Mouse (Mus musculus): ENCODE measurements at regions not wholly inside any gene's neighbourhood (a gene's known extent, or its start where the extent isn't known, plus 50 kb on each side); places are given as distances from the start of the nearest gene placed in this dataset.

- DNase-seq (ENCODE audit: low spot score in 2 of 2): peak in 1 of 2 experiments; percentile 28
Measured at GRCm38 (mm10) chr13:102232291-102232936, 460.9 kb upstream of the Cd180 start.

DNA sequence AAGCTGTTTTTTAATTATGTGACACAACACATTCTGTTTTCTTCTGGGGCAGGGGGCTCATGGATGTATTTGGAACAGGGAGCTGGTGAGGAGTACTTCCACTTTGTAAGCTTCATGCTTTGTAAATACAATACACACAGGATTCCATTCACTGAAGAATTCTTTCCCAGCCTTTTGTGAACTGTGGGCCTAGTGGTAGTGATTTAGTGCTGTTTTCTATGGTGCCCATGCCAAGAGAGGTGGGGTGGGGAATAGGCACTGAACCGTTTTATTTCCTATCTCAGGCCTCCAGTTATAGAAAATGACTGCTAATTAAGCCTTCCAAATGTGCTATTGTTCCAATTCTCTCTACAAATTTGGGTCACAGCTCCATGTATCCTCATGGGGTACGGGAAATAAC, 442.5 kb upstream of the Cd180 start:
- DNase-seq (ENCODE audit: low spot score in 2 of 2): no peak

DNA sequence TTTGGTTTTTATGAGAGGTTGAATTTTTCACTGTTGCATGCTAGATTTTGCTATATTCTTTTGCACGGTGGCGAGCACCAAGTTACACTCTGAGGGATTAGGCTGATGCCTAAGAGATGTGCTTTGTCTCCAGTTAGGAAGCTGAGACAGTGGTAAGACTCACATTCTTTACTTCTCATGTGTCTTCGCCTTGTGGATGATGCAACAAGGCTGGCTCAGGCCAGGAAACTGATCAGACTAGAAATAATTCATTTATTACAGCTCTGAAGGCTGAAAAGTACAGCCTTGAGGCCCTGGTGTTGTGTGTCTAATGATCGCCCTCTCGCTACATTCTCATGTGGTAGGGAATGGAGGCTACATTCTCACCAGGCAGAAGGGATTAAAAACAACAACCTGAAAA, 441.6 kb upstream of the Cd180 start:
- DNase-seq (ENCODE audit: low spot score in 2 of 2): no peak

GRCm38 (mm10) chr13:102255401-102256371, 437.7 kb upstream of the Cd180 start:
- no peak for DNase-seq (ENCODE audit: low spot score in 2 of 2)

DNA sequence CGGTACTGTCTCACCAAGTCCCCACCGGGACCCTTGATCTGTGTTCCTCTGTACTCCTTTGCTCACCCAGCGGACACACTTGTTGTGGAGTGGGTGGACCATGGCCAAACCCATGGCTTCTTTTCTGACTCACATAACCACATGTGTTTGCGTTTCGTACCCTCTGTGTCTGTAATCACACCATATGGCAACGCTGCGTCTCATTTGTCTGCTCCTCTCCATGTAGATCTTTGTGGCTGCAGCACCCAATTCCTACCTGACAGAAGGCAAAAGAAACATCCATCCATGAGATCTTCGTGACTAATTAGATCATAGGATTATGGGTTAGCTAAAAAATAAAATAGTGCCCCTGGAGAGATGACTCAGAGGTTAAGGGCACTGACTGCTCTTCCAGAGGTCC, 435.2 kb upstream of the Cd180 start:
- no peak for DNase-seq (ENCODE audit: low spot score in 2 of 2)

DNA sequence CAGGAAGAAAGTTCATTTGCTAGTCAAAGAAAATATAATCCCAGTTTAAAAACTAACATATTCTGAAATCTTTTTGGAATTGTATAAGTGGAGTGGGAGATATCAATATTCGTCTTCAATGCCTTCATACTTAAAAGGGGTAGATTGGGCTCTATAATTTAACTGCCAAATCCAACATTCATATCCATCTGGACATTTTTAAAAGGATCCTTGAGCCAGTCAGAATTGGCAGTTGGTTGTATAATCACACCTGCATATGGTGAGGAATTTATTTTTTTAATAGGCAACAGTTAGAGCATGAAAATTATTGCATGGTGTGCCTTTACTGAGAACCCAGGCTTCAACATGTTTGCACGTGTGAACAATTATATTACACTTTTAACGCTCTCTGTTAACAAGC, 419.5 kb upstream of the Cd180 start:
- DNase-seq (ENCODE audit: low spot score in 2 of 2): no peak

- no peak for DNase-seq (ENCODE audit: low spot score in 2 of 2)
Measured at GRCm38 (mm10) chr13:102275296-102275695, 418.1 kb upstream of the Cd180 start.

- peak; percentile 19 to 63 for DNase-seq (ENCODE audit: low spot score in 2 of 2)
Measured at GRCm38 (mm10) chr13:102276885-102277284, 416.5 kb upstream of the Cd180 start.

DNA sequence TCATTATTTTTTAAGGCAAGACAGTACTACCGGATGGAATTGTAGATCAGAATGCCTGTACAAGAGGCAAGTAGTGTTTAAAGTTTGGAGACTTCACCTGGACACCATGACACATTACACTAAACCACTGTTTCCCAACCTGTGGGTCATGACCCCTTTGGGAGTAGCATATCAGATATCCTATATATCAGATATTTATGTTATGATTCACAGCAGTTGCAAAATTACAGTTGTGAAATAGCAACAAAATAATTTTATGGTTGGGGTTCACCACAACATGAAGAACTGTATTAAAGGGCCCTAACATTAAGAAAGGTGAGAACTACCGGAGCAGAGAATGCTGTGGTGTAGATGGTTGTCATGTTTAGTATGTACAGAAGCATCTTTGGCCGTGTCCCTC, 413.2 kb upstream of the Cd180 start:
- DNase-seq (ENCODE audit: low spot score in 2 of 2): no peak

DNA sequence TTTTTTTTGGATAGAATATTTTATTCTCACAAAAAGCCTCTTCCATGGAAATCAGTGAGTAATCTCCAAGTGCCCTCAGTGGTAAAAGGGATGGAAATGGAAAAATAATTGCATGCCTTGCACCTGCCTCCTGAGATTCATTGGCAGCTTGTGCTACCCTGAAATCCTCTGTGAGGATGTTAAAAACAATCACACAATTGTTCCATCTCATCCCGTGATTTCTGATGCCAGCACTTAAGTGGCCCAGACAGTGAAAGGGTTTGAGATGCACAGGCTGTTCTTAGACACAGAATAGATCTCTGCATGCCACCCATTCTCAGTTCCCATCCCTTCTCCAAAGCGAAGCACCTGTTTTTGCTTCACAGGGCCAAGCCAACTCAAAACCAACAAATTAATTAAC, 398.9 kb upstream of the Cd180 start:
- DNase-seq (ENCODE audit: low spot score in 2 of 2): no peak

GRCm38 (mm10) chr13:102295079-102295478, 398.3 kb upstream of the Cd180 start:
- no peak for DNase-seq (ENCODE audit: low spot score in 2 of 2)

GRCm38 (mm10) chr13:102307983-102308382, 385.4 kb upstream of the Cd180 start:
- no peak for DNase-seq (ENCODE audit: low spot score in 2 of 2)

DNA sequence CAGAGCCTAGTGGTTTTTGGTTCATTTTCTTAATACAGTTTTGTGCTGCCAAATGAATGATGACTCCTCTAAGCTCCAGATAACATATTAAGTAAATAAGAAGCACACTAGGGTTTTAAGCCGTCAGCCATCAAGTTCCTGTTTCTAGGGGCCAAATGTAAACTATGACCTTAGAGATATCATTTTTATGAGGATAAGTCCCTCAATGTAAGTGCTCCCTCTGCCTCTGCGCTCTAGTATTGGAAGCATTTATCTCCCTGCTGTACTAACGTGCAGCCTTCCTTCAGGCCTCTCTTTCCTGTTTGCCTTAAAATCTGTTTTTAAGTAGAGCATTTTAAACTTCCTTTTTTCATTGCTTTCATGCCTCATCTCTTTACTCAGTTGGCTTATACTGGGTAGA, 381.3 kb upstream of the Cd180 start:
- no peak for DNase-seq (ENCODE audit: low spot score in 2 of 2)

- DNase-seq (ENCODE audit: low spot score in 2 of 2): no peak
Measured at GRCm38 (mm10) chr13:102315921-102316692, 377.3 kb upstream of the Cd180 start.

GRCm38 (mm10) chr13:102318891-102319404, 374.4 kb upstream of the Cd180 start:
- no peak for DNase-seq (ENCODE audit: low spot score in 2 of 2)

DNA sequence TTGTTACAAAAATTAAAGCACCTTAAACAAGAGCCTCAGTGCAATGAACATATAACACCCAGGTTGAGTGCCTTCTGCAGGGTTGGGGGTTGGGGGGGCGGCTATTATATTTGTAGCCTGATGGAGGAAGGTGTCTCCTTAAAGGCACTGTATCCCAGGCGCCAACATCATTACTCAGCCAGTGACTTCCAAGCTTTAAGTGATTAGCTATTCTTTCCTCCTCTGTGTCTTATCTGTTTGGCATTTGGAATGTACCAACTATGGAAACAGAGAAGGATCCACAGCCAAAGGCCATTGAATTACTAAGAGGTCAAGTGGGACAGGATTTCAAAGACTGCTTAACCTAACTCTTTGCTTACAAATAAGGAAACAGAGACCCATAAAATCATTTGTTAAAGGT, 373.9 kb upstream of the Cd180 start:
- no peak for DNase-seq (ENCODE audit: low spot score in 2 of 2)

DNA sequence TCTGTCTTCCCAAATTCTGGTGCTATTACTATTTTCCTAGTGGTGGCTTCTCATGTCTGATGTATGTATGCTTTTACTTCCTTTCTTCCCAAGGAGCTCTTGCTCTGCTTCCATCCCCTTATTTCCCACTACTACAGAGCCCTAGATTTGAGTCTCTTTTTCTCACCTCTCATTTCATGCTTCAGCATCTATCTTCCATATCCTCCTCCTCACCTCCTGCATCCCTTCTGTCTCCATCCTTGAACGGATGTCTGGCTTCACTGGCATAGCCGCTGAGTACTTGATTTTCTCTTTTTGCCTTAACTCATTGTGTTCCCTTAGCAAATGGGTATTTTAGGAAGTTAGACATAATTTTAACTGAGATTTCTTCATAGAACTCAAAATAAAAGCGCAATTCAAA, 369.5 kb upstream of the Cd180 start:
- no peak for DNase-seq (ENCODE audit: low spot score in 2 of 2)

GRCm38 (mm10) chr13:102326003-102326402, 367.4 kb upstream of the Cd180 start:
- DNase-seq (ENCODE audit: low spot score in 2 of 2): no peak

DNA sequence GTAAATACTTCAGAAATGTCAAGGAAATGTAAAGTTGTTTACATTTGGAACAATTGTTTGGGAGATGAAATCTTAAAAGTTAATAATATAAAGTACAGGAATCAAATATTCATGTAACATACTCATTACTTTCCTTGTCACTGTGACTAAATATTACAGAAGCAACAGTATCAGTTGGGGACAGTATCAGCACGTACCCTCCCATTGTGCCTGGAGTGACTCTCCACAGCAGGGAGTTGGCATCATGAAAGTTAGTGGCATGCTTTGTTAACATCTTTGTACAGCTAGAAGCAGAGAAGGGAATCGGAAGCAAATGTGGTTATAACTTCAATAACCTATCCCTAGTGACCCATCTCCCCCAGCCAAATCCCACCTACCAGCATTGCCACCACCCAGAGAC, 366.8 kb upstream of the Cd180 start:
- DNase-seq (ENCODE audit: low spot score in 2 of 2): no peak

- DNase-seq (ENCODE audit: low spot score in 2 of 2): no peak
Measured at GRCm38 (mm10) chr13:102333667-102334066, 359.7 kb upstream of the Cd180 start.

DNA sequence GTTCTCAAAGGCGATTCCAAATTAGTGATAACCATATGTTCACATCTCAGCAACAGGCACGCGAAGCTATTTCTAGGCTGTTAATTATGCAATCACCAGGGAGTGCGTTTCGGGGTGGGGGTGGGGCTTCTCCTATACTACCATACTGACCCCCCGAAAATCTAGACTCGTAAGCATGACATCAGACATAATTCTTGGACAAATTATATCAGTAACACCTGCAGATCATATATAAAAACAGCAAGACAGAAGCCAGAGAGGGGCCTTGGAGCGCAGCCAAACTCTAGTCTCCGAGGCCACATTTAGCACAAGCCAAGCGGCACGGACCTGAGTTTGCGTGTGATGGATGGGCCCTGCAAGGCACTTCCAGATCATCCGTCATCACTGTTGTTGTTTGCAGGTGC, 359.2 kb upstream of the Cd180 start:
- peak in 1 of 2 experiments; percentile 15 for DNase-seq (ENCODE audit: low spot score in 2 of 2)

DNA sequence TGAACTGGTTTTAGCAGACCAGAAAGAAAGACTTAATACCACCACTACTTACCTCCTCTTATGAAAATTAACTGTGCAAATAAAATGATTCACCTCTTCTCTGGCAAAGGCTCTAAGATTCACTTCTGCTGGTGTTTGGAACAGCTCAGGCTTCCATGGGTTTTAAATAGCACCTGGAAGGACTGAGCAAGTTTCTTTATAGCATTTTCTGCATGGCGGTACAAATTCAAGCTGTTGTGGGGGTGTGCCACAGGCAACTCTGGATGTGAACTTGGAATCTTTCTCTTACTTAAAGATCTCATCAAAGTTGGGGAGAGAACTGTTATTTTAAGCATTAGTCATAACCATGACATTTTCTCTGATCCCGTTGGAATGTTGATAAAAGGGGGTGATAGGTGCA, 350.1 kb upstream of the Cd180 start:
- no peak for DNase-seq (ENCODE audit: low spot score in 2 of 2)

Measured in layer of hippocampus, postnatal 14 days (tissue).